Mouse (Mus musculus) spleen, adult 2 months (tissue): ENCODE measurements around the gene Zbtb42.

Source experiments
- CTCF ChIP-seq: fragments of 200-500 bp; IDR thresholded peaks from 2 replicates; pipeline ENCODE4 v1.5.1; 2011; ENCODE audit warnings: mild to moderate bottlenecking, inconsistent platforms; ENCODE audit not compliant: insufficient read depth, insufficient read length, insufficient replicate concordance; ENCODE audit errors: extremely low read depth
- POLR2A ChIP-seq: fragments of 200-500 bp; IDR thresholded peaks from 2 replicates; pipeline ENCODE4 v1.6.1; 2011; ENCODE audit warnings: low read depth, low read length, inconsistent platforms

GRCm38 (mm10) chr12:112683351-112683750, 4.7 kb downstream of the Zbtb42 start:
- no peak for TF ChIP-seq POLR2A
- no peak for TF ChIP-seq CTCF
